Mouse (Mus musculus): ENCODE data around the gene Rbpj. TPM values are rescaled to one million over a fixed set of nuclear protein-coding genes. Genes with fewer than 3 reads are reported as not detected.

Gene Rbpj
- polyA plus RNA-seq, 1 experiment from 2014 or later, result 30.0 TPM

GRCm38 (mm10) chr5:53479891-53480290 is 13.9 kb downstream of the Rbpj start:
- Histone ChIP-seq H3K27me3 (ENCODE audit: control insufficient read depth, insufficient read depth, low read length) (no peaks in the 10 kb centered on the region), H3K36me3 (ENCODE audit: control insufficient read depth, insufficient read depth, low read length) (no peaks in the 10 kb centered on the region), H3K9ac (ENCODE audit: low read length) (no peak overlapping the region), H3K4me1 (ENCODE audit: control insufficient read depth, insufficient read depth, low read length) (no peaks in the 10 kb centered on the region), H3K4me3 (replicated peaks; ENCODE audit: low read length) (no peak overlapping the region), H3K4me2 (ENCODE audit: low read depth, low read length) (no peak overlapping the region), H3K9me3 (replicated peaks; ENCODE audit: control insufficient read depth, low read length) (no peaks in the 10 kb centered on the region), H3K27ac (ENCODE audit: low read length) (no peak overlapping the region)
- no peak for ATAC-seq (ENCODE audit: insufficient read depth, low FRiP score)
- WGBS, result 76% methylated on average over 5 of the region's 5 CpGs

- H3K27ac ChIP-seq (ENCODE audit: low read length), result no peak overlapping the region
- no peak overlapping the region for H3K4me2 ChIP-seq (ENCODE audit: low read depth, low read length)
- ATAC-seq (ENCODE audit: insufficient read depth, low FRiP score), result 0 out of 2 replicates have a peak, but pooled peaks have one; percentile 17
- no peak overlapping the region for H3K4me3 ChIP-seq (replicated peaks; ENCODE audit: low read length)
- no peaks in the 10 kb centered on the region for H3K4me1 ChIP-seq (ENCODE audit: control insufficient read depth, insufficient read depth, low read length)
- 74% methylated on average over 2 of the region's 2 CpGs for WGBS
- no peaks in the 10 kb centered on the region for H3K9me3 ChIP-seq (replicated peaks; ENCODE audit: control insufficient read depth, low read length)
- no peaks in the 10 kb centered on the region for H3K36me3 ChIP-seq (ENCODE audit: control insufficient read depth, insufficient read depth, low read length)
- no peak overlapping the region for H3K9ac ChIP-seq (ENCODE audit: low read length)
- no peaks in the 10 kb centered on the region for H3K27me3 ChIP-seq (ENCODE audit: control insufficient read depth, insufficient read depth, low read length)
These were observed 15.1 kb downstream of the Rbpj start for GRCm38 (mm10) chr5:53481021-53481420.

GRCm38 (mm10) chr5:53485069-53485628 is 19.2 kb downstream of the Rbpj start:
- Histone ChIP-seq H3K4me3 (replicated peaks; ENCODE audit: low read length) (no peak overlapping the region), H3K4me1 (ENCODE audit: control insufficient read depth, insufficient read depth, low read length) (no peaks in the 10 kb centered on the region), H3K36me3 (ENCODE audit: control insufficient read depth, insufficient read depth, low read length) (no peaks in the 10 kb centered on the region), H3K9ac (ENCODE audit: low read length) (no peak overlapping the region), H3K9me3 (replicated peaks; ENCODE audit: control insufficient read depth, low read length) (no peaks in the 10 kb centered on the region), H3K27me3 (ENCODE audit: control insufficient read depth, insufficient read depth, low read length) (no peaks in the 10 kb centered on the region), H3K4me2 (ENCODE audit: low read depth, low read length) (no peak overlapping the region), H3K27ac (ENCODE audit: low read length) (no peak overlapping the region)
- peak; percentile 7; the same call in 1 of the 2 replicates for ATAC-seq (ENCODE audit: insufficient read depth, low FRiP score)
- WGBS, result 64% methylated on average over 6 of the region's 6 CpGs

GRCm38 (mm10) chr5:53485934-53486475 is 20.1 kb downstream of the Rbpj start:
- no peak overlapping the region for H3K9ac ChIP-seq (ENCODE audit: low read length)
- H3K4me2 ChIP-seq (ENCODE audit: low read depth, low read length), result no peak overlapping the region
- no peaks in the 10 kb centered on the region for H3K27me3 ChIP-seq (ENCODE audit: control insufficient read depth, insufficient read depth, low read length)
- H3K4me1 ChIP-seq (ENCODE audit: control insufficient read depth, insufficient read depth, low read length), result peaks cover 4% of the 10 kb centered on the region; the same call in 1 of the 2 replicates
- no peak for ATAC-seq (ENCODE audit: insufficient read depth, low FRiP score)
- H3K4me3 ChIP-seq (replicated peaks; ENCODE audit: low read length), result no peak overlapping the region
- H3K27ac ChIP-seq (ENCODE audit: low read length), result no peak overlapping the region
- no peaks in the 10 kb centered on the region for H3K36me3 ChIP-seq (ENCODE audit: control insufficient read depth, insufficient read depth, low read length)
- WGBS, result 62% methylated on average over 9 of the region's 9 CpGs
- H3K9me3 ChIP-seq (replicated peaks; ENCODE audit: control insufficient read depth, low read length), result no peaks in the 10 kb centered on the region

GRCm38 (mm10) chr5:53486966-53487592 is 21.1 kb downstream of the Rbpj start:
- H3K4me1 ChIP-seq (ENCODE audit: control insufficient read depth, insufficient read depth, low read length), result peaks cover 4% of the 10 kb centered on the region; the same call in 1 of the 2 replicates
- H3K4me3 ChIP-seq (replicated peaks; ENCODE audit: low read length), result no peak overlapping the region
- no peak overlapping the region for H3K4me2 ChIP-seq (ENCODE audit: low read depth, low read length)
- 38% methylated on average over 11 of the region's 11 CpGs for WGBS
- no peak overlapping the region for H3K9ac ChIP-seq (ENCODE audit: low read length)
- no peaks in the 10 kb centered on the region for H3K27me3 ChIP-seq (ENCODE audit: control insufficient read depth, insufficient read depth, low read length)
- no peaks in the 10 kb centered on the region for H3K9me3 ChIP-seq (replicated peaks; ENCODE audit: control insufficient read depth, low read length)
- no peak for ATAC-seq (ENCODE audit: insufficient read depth, low FRiP score)
- H3K36me3 ChIP-seq (ENCODE audit: control insufficient read depth, insufficient read depth, low read length), result no peaks in the 10 kb centered on the region
- no peak overlapping the region for H3K27ac ChIP-seq (ENCODE audit: low read length)

- no peak overlapping the region for H3K4me3 ChIP-seq (replicated peaks; ENCODE audit: low read length)
- H3K36me3 ChIP-seq (ENCODE audit: control insufficient read depth, insufficient read depth, low read length), result no peaks in the 10 kb centered on the region
- no peak overlapping the region for H3K4me2 ChIP-seq (ENCODE audit: low read depth, low read length)
- H3K27me3 ChIP-seq (ENCODE audit: control insufficient read depth, insufficient read depth, low read length), result no peaks in the 10 kb centered on the region; the same call in 1 of the 2 replicates
- ATAC-seq (ENCODE audit: insufficient read depth, low FRiP score), result no peak
- 32% methylated on average over 5 of the region's 5 CpGs for WGBS
- H3K9ac ChIP-seq (ENCODE audit: low read length), result no peak overlapping the region
- H3K27ac ChIP-seq (ENCODE audit: low read length), result no peak overlapping the region
- peaks cover 4% of the 10 kb centered on the region; the same call in 1 of the 2 replicates for H3K4me1 ChIP-seq (ENCODE audit: control insufficient read depth, insufficient read depth, low read length)
- H3K9me3 ChIP-seq (replicated peaks; ENCODE audit: control insufficient read depth, low read length), result no peaks in the 10 kb centered on the region
These were observed 24.7 kb downstream of the Rbpj start for GRCm38 (mm10) chr5:53490697-53491099.

GRCm38 (mm10) chr5:53493756-53494155 is 27.8 kb downstream of the Rbpj start:
- 66% methylated on average over 6 of the region's 6 CpGs for WGBS
- no peak for ATAC-seq (ENCODE audit: insufficient read depth, low FRiP score)
- Histone ChIP-seq H3K27ac (ENCODE audit: low read length) (no peak overlapping the region), H3K4me1 (ENCODE audit: control insufficient read depth, insufficient read depth, low read length) (peaks cover 10% of the 10 kb centered on the region), H3K36me3 (ENCODE audit: control insufficient read depth, insufficient read depth, low read length) (no peaks in the 10 kb centered on the region), H3K4me2 (ENCODE audit: low read depth, low read length) (no peak overlapping the region), H3K27me3 (ENCODE audit: control insufficient read depth, insufficient read depth, low read length) (no peaks in the 10 kb centered on the region; the same call in 1 of the 2 replicates), H3K9me3 (replicated peaks; ENCODE audit: control insufficient read depth, low read length) (no peaks in the 10 kb centered on the region), H3K4me3 (replicated peaks; ENCODE audit: low read length) (no peak overlapping the region), H3K9ac (ENCODE audit: low read length) (no peak overlapping the region)

- Histone ChIP-seq H3K9me3 (replicated peaks; ENCODE audit: control insufficient read depth, low read length) (no peaks in the 10 kb centered on the region), H3K9ac (ENCODE audit: low read length) (no peak overlapping the region), H3K4me2 (ENCODE audit: low read depth, low read length) (no peak overlapping the region), H3K36me3 (ENCODE audit: control insufficient read depth, insufficient read depth, low read length) (no peaks in the 10 kb centered on the region), H3K27ac (ENCODE audit: low read length) (no peak overlapping the region), H3K4me1 (ENCODE audit: control insufficient read depth, insufficient read depth, low read length) (peaks cover 10% of the 10 kb centered on the region), H3K4me3 (replicated peaks; ENCODE audit: low read length) (no peak overlapping the region), H3K27me3 (ENCODE audit: control insufficient read depth, insufficient read depth, low read length) (no peaks in the 10 kb centered on the region; the same call in 1 of the 2 replicates)
- ATAC-seq (ENCODE audit: insufficient read depth, low FRiP score), result no peak
- WGBS, result 89% methylated on average over 17 of the region's 17 CpGs
These were observed 28.7 kb downstream of the Rbpj start for GRCm38 (mm10) chr5:53494536-53495159.

Data from stomach, embryonic 16.5 days (tissue).